Mouse (Mus musculus): Measurements from ENCODE around the gene Sh3bp5l.

- TF ChIP-seq CTCF (IDR thresholded peaks at IDR 0.05): no peak
- TF ChIP-seq EP300 (IDR thresholded peaks at IDR 0.05): no peak
Observed at GRCm38 (mm10) chr11:58281970-58282496, 48.5 kb upstream of the Sh3bp5l start.

Measured in lung, postnatal 0 days (tissue).